In the genomic region with DNA sequence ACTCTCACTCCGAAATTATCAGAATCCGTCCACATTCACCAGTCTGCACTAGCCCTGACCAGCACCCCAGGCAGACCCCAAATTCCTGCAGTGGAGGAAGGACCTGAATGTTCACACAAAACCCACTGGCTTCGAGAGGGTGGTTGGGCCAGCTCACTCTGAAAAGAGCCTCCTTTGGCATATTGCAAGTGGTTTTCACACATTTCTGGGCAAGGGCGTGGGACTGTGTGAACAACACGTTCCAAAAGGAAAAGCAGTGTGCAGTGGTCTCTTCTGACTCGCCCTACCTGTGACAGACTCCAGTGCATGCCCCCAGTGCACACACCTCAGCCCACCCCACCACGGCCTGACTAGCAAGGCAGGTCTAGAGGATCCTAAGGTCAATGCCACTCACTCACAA, we compare ENCODE assay signal across 24 mouse cellular contexts. TPM values are rescaled to one million over a fixed set of nuclear protein-coding genes. Genes with fewer than 3 reads are reported as not detected.
DNase-seq lines count a peak whose midpoint lies in the region; ATAC-seq and TF ChIP-seq lines count a peak whose summit lies in the region.
"Had no signal": no experiment of that assay in that cellular context is flagged by ENCODE, and none has a peak within 500 bp of the region (broad histone marks: within the 10 kb centered on the region; RNA-seq: fewer than 3 reads in every experiment).

No protein-coding gene starts in this region.

- DNase-seq in heart, adult 2 months: no peak
- no peak for DNase-seq in liver, postnatal 0 days
- no peak for DNase-seq in liver, embryonic 11.5 days (ENCODE audit: low spot score)
- DNase-seq in thymus, adult 2 months: no peak
- DNase-seq in thymus, postnatal 25 days: no peak
- no peak for DNase-seq in stomach, postnatal 0 days (ENCODE audit: low spot score)
- DNase-seq in frontal cortex, postnatal 25 days (ENCODE audit: low spot score in 2 of 2): no peak
- DNase-seq: adrenal gland, adult 2 months; cerebellum, adult 11-12 months; cerebellum, postnatal 10 days; gastrocnemius, postnatal 36 days; heart, postnatal 36 days; kidney, adult 9 months; kidney, postnatal 36 days; lung, adult 2 months; right cerebral cortex, postnatal 14 days had no signal

- H3K79me2 ChIP-seq in heart, adult 2 months (replicated peaks; ENCODE audit: control insufficient read depth, insufficient read depth, low read length): no peaks in the 10 kb centered on the region

- TF ChIP-seq CTCF in heart, adult 2 months (IDR thresholded peaks at IDR 0.05): no peak
- TF ChIP-seq CTCF in liver, postnatal 0 days (IDR thresholded peaks at IDR 0.05; ENCODE audit: low read depth): no peak
- no peak for TF ChIP-seq CTCF in thymus, adult 2 months (IDR thresholded peaks at IDR 0.05; ENCODE audit: borderline replicate concordance, control insufficient read depth, extremely low read depth, insufficient read depth, low read length, poor library complexity)
- no peak for TF ChIP-seq CTCF in stomach, postnatal 0 days (IDR thresholded peaks at IDR 0.05; ENCODE audit: low read depth)

- no peaks in the 10 kb centered on the region for H3K27me3 ChIP-seq in heart, embryonic 13.5 days (replicated peaks)
- H3K27me3 ChIP-seq in heart, adult 2 months (ENCODE audit: control insufficient read depth, insufficient read depth, low read length): no peaks in the 10 kb centered on the region
- H3K27me3 ChIP-seq in liver, postnatal 0 days (ENCODE audit: insufficient read depth, low read length): no peaks in the 10 kb centered on the region
- no peaks in the 10 kb centered on the region for H3K27me3 ChIP-seq in liver, embryonic 11.5 days (replicated peaks; ENCODE audit: control insufficient read depth, insufficient read depth, low read length)
- H3K27me3 ChIP-seq in thymus, adult 2 months (ENCODE audit: control insufficient read depth, insufficient read depth, low read length): no peaks in the 10 kb centered on the region
- H3K27me3 ChIP-seq in stomach, postnatal 0 days (ENCODE audit: control insufficient read depth, insufficient read depth, low read length): no peaks in the 10 kb centered on the region
- H3K27me3 ChIP-seq: limb, embryonic 12.5 days; liver, embryonic 12.5 days had no signal

- intact Hi-C loops in heart, adult 2 months (cut with DNase I): no loop called here

- H3K9me3 ChIP-seq in heart, embryonic 13.5 days: no peaks in the 10 kb centered on the region
- no peaks in the 10 kb centered on the region for H3K9me3 ChIP-seq in liver, postnatal 0 days (ENCODE audit: low read length)
- no peaks in the 10 kb centered on the region for H3K9me3 ChIP-seq in liver, embryonic 11.5 days (ENCODE audit: control insufficient read depth, low read length)
- H3K9me3 ChIP-seq in stomach, postnatal 0 days (ENCODE audit: control insufficient read depth, low read length): no peaks in the 10 kb centered on the region
- H3K9me3 ChIP-seq: G1E; limb, embryonic 12.5 days; liver, embryonic 12.5 days had no signal

- WGBS in heart, embryonic 13.5 days: 73% methylated on average over 7 of the region's 7 CpGs
- WGBS in heart, adult 2 months: 96% methylated on average over 7 of the region's 7 CpGs
- 74% methylated on average over 7 of the region's 7 CpGs for WGBS in liver, postnatal 0 days (ENCODE audit: insufficient replicate concordance)
- 83% methylated on average over 7 of the region's 7 CpGs for WGBS in liver, embryonic 11.5 days
- WGBS in thymus, adult 2 months: 83% methylated on average over 7 of the region's 7 CpGs
- 80% methylated on average over 7 of the region's 7 CpGs for WGBS in stomach, postnatal 0 days

- no peaks in the 10 kb centered on the region for H3K36me3 ChIP-seq in heart, embryonic 13.5 days
- H3K36me3 ChIP-seq in heart, adult 2 months (ENCODE audit: control insufficient read depth, insufficient read depth, low read length): no peaks in the 10 kb centered on the region
- no peaks in the 10 kb centered on the region for H3K36me3 ChIP-seq in liver, postnatal 0 days (replicated peaks; ENCODE audit: insufficient read depth, low read length)
- H3K36me3 ChIP-seq in liver, embryonic 11.5 days (ENCODE audit: control insufficient read depth, insufficient read depth, low read length): no peaks in the 10 kb centered on the region
- H3K36me3 ChIP-seq in thymus, adult 2 months (ENCODE audit: control insufficient read depth, insufficient read depth, low read length): no peaks in the 10 kb centered on the region
- H3K36me3 ChIP-seq in stomach, postnatal 0 days (ENCODE audit: control insufficient read depth, insufficient read depth, low read length): no peaks in the 10 kb centered on the region
- H3K36me3 ChIP-seq: G1E; liver, embryonic 12.5 days had no signal

- no peak overlapping the region for H3K4me3 ChIP-seq in heart, embryonic 13.5 days
- no peak overlapping the region for H3K4me3 ChIP-seq in heart, adult 2 months
- H3K4me3 ChIP-seq in liver, postnatal 0 days (ENCODE audit: low read depth, low read length): no peak overlapping the region
- H3K4me3 ChIP-seq in liver, embryonic 11.5 days (ENCODE audit: low read depth, low read length): no peak overlapping the region
- H3K4me3 ChIP-seq in thymus, adult 2 months (ENCODE audit: control insufficient read depth, insufficient read depth, low read length): no peak overlapping the region
- no peak overlapping the region for H3K4me3 ChIP-seq in stomach, postnatal 0 days (ENCODE audit: low read depth, low read length)
- H3K4me3 ChIP-seq: limb, embryonic 12.5 days; liver, embryonic 12.5 days had no signal

- H3K27ac ChIP-seq in heart, embryonic 13.5 days (replicated peaks): peak overlapping the region; percentile 82
- H3K27ac ChIP-seq in heart, adult 2 months: no peak overlapping the region
- H3K27ac ChIP-seq in liver, postnatal 0 days (ENCODE audit: low read depth): peak overlapping the region; percentile 22; the same call in 1 of the 2 replicates
- no peak overlapping the region for H3K27ac ChIP-seq in liver, embryonic 11.5 days (ENCODE audit: low read depth, low read length)
- peak overlapping the region; percentile 24; the same call in 1 of the 2 replicates for H3K27ac ChIP-seq in thymus, adult 2 months (ENCODE audit: control insufficient read depth, insufficient read depth, low read length)
- H3K27ac ChIP-seq in stomach, postnatal 0 days (replicated peaks): peak overlapping the region; percentile 77
- H3K27ac ChIP-seq: limb, embryonic 12.5 days; macrophage had no signal

- H3K4me1 ChIP-seq in heart, embryonic 13.5 days: peaks cover 100% of the 10 kb centered on the region
- H3K4me1 ChIP-seq in heart, adult 2 months (ENCODE audit: control insufficient read depth, insufficient read depth, low read length): peaks cover 37% of the 10 kb centered on the region
- H3K4me1 ChIP-seq in liver, postnatal 0 days (ENCODE audit: insufficient read depth): peaks cover 62% of the 10 kb centered on the region
- H3K4me1 ChIP-seq in liver, embryonic 11.5 days (replicated peaks; ENCODE audit: control insufficient read depth, insufficient read depth, low read length): peaks cover 54% of the 10 kb centered on the region
- peaks cover 89% of the 10 kb centered on the region for H3K4me1 ChIP-seq in thymus, adult 2 months (replicated peaks; ENCODE audit: control insufficient read depth, insufficient read depth, low read length)
- H3K4me1 ChIP-seq in stomach, postnatal 0 days (replicated peaks; ENCODE audit: control insufficient read depth, insufficient read depth): peaks cover 13% of the 10 kb centered on the region; the same call in 1 of the 2 replicates

- no peak for TF ChIP-seq POLR2A in heart, adult 2 months (IDR thresholded peaks at IDR 0.05; ENCODE audit: insufficient read depth, low read depth, low read length)
- no peak for TF ChIP-seq POLR2A in thymus, adult 2 months (IDR thresholded peaks at IDR 0.05; ENCODE audit: control insufficient read depth, extremely low read depth, insufficient read depth, low read length, poor library complexity)

- ATAC-seq in heart, embryonic 13.5 days (ENCODE audit: extremely low read depth, insufficient number of reproducible peaks, low FRiP score, low TSS enrichment): no peak
- ATAC-seq in liver, postnatal 0 days: no peak
- no peak for ATAC-seq in liver, embryonic 11.5 days (replicated peaks; ENCODE audit: low FRiP score)
- no peak for ATAC-seq in stomach, postnatal 0 days (ENCODE audit: low FRiP score, low TSS enrichment)
- ATAC-seq: hindbrain, embryonic 16.5 days; intestine, embryonic 16.5 days; liver, embryonic 12.5 days had no signal

- H3K4me2 ChIP-seq in heart, embryonic 13.5 days: no peak overlapping the region
- no peak overlapping the region for H3K4me2 ChIP-seq in liver, postnatal 0 days (ENCODE audit: low read depth, low read length)
- no peak overlapping the region for H3K4me2 ChIP-seq in liver, embryonic 11.5 days
- H3K4me2 ChIP-seq in stomach, postnatal 0 days (replicated peaks; ENCODE audit: low read depth): no peak overlapping the region
- H3K4me2 ChIP-seq: limb, embryonic 12.5 days; liver, embryonic 12.5 days; midbrain, embryonic 11.5 days had no signal

- TF ChIP-seq EP300 in heart, adult 2 months (IDR thresholded peaks at IDR 0.05; ENCODE audit: insufficient read depth, low read depth, low read length): no peak
- TF ChIP-seq EP300 in liver, postnatal 0 days (IDR thresholded peaks at IDR 0.05; ENCODE audit: low read depth): no peak
- TF ChIP-seq EP300 in stomach, postnatal 0 days (optimal IDR thresholded peaks at IDR 0.05): no peak

- H3K9ac ChIP-seq in heart, embryonic 13.5 days: 0 out of 2 replicates have a peak overlapping the region, but pooled peaks have one; percentile 38
- no peak overlapping the region for H3K9ac ChIP-seq in heart, adult 2 months (ENCODE audit: low read depth, low read length)
- no peak overlapping the region for H3K9ac ChIP-seq in liver, postnatal 0 days (replicated peaks)
- no peak overlapping the region for H3K9ac ChIP-seq in liver, embryonic 11.5 days (ENCODE audit: low read depth, low read length)
- H3K9ac ChIP-seq in stomach, postnatal 0 days (ENCODE audit: low read length): no peak overlapping the region
- H3K9ac ChIP-seq: limb, embryonic 12.5 days; liver, embryonic 12.5 days had no signal

RNA-seq across cellular contexts. Expression of gene Smad3, which starts 35.4 kb away (rescaled TPM):
- 11.3 and 11.9 TPM in 2 replicates for polyA plus RNA-seq in heart, embryonic 13.5 days (2015; fragmentation: Nextera tagmentation; extraction: Ambion mirVana)
- total RNA-seq in heart, adult 2 months (2021): 10 to 100 TPM; 12.4 to 13.0 TPM
- polyA plus RNA-seq in heart, adult 2 months (2012; rRNA removed): 18.4 and 24.0 TPM in 2 replicates
- polyA plus RNA-seq in liver, postnatal 0 days (2015; fragmentation: Nextera tagmentation; extraction: Ambion mirVana): 1.9 and 2.1 TPM in 2 replicates
- polyA plus RNA-seq in liver, embryonic 11.5 days (2014; fragmentation: Nextera tagmentation; extraction: Ambion mirVana): 7.2 and 7.3 TPM in 2 replicates
- 63.4 and 70.9 TPM in 2 replicates for polyA plus RNA-seq in thymus, adult 2 months (2012; rRNA removed)
- polyA plus RNA-seq in stomach, postnatal 0 days (2015; fragmentation: Nextera tagmentation; extraction: Ambion mirVana): 5.3 and 6.4 TPM in 2 replicates

Comparison
In these comparisons a context has a peak if more than half of its experiments do, and no peak if none do; other contexts are left out.
1. H3K27ac ChIP-seq: peak in heart, embryonic 13.5 days (single experiment), liver, postnatal 0 days (single experiment), thymus, adult 2 months (single experiment) and stomach, postnatal 0 days (single experiment); none in heart, adult 2 months (single experiment) and liver, embryonic 11.5 days (single experiment).